Mouse (Mus musculus): ENCODE results near the gene Rassf5. TPM values are rescaled to one million over a fixed set of nuclear protein-coding genes. Genes with fewer than 3 reads are reported as not detected.
"Not testable (repeated sequence)": the region's sequence is repeated elsewhere in the genome, so short reads cannot be mapped to it uniquely, and the experiment has no call there.

Gene Rassf5
- total RNA-seq, 2 experiments from 2014 or later, result 9.9 to 10.3 TPM

DNA sequence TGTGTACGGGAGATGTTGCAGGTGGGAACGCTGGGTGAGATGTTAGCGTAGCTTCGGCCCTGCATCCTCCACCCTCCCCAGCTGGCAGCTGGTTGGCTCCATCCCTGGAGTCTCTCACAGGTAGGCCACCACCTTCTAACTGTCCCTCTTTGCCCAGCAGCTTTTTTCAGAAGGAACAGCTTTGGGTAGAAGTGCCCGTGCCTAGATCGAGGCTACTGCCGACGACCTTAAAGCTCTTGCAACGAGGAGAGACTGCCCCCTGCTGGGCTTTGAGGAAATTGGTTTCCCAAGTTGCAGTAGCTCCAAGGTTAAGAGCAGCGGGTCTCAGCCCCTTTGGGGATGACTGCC lies 15.2 kb upstream of the Rassf5 start:
- DNase-seq, result peak; percentile 77
- intact Hi-C loops (cut with DNase I), result no loop called here

GRCm38 (mm10) chr1:131259632-131260308 lies 14.7 kb upstream of the Rassf5 start:
- intact Hi-C loops (cut with DNase I), result no loop called here
- no peak for DNase-seq

DNA sequence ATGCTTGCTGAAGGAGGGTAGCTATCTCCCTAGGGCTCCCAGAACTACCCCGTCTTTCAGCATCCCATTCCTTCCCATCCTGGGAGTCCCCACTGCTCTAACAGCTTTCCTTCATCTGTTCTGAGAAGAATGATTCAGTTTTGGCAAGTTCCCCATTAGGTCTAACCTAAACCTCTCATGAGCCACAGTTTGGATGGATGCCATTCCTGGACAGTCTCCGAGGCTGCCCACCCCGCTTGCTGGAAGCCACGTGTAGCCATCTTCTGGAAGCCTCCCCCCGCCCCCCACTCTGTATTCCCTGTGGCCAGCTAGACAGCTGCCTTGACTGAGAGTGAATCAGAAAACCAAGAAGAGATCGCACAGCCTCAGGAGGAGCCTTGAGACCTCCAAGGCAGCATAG lies 12.2 kb upstream of the Rassf5 start:
- intact Hi-C loops (cut with DNase I), result no loop called here
- DNase-seq, result peak; percentile 27

DNA sequence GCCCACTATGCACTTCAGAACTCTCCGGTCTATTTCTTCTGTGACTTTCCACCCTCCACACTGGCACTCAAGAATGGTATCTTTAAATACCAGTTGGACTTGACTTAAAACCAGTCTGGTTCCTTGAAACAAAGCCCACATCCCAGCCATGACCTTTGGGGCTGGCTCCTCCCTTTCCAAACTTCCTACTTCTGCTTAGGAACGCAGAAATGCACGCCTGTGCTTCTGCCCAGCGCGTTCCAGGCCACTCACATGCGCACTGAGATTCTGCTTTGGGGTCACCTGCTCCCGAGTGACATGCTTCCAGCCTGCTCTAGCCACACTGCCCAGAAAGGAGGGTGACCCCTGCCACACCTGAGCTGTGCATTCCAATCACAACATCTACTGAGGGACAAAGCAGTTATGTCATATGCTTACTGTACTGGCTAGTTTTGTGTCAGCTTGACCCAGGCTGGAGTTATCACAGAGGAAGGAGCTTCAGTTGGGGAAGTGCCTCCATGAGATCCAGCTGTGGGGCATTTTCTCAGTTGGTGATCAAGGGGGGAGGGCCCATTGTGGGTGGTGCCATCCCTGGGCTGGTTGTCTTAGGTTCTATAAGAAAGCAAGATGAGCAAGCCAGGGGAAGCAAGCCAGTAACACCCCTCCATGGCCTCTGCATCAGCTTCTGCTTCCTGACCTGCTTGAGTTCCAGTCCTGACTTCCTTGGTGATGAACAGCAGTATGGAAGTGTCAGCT lies 7.6 kb upstream of the Rassf5 start:
- intact Hi-C loops (cut with DNase I); DNase-seq: not testable (repeated sequence)

GRCm38 (mm10) chr1:131246433-131247395 lies 1.7 kb upstream of the Rassf5 start:
- DNase-seq, result peak; percentile 49

DNA sequence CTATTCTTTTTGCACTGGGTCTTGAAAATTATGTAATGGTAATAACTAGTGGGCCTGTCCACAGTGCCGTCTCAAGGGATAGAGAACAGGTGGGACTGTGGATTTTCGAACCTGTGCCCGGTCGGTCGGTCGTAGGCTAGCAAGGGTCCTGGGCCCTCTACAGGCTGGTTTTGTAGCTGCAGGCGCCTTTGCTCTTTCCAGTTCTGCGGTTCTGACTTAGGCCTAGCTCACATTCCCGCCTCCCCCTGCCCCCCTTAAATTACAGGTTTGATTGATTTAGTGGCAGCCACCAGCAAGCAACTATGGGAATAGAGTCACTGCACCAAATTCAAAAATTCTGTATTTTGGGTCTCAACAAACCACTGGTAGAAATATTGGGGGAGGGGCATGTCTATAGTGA lies 868 bp upstream of the Rassf5 start:
- peak; percentile 56 for DNase-seq
- intact Hi-C loops (cut with DNase I), result loop anchor here (2.0 to 5.0 kb wide), 2 partner anchors 65 to 359 kb away; partner anchors contain the start of gene Il24

More at GRCm38 (mm10) chr1:131246433-131247395, 1.7 kb upstream of the Rassf5 start:
- intact Hi-C loops (cut with DNase I), result loop anchor here (5.0 kb wide), 1 partner anchor 359 kb away; the partner anchor contains the start of gene Il24

GRCm38 (mm10) chr1:131244536-131245088 lies 446 bp downstream of the Rassf5 start:
- intact Hi-C loops (cut with DNase I), result loop anchor here (2.0 to 5.0 kb wide), 2 partner anchors 64 to 357 kb away; partner anchors contain the start of gene Il24
- peak; percentile 24 for DNase-seq

DNA sequence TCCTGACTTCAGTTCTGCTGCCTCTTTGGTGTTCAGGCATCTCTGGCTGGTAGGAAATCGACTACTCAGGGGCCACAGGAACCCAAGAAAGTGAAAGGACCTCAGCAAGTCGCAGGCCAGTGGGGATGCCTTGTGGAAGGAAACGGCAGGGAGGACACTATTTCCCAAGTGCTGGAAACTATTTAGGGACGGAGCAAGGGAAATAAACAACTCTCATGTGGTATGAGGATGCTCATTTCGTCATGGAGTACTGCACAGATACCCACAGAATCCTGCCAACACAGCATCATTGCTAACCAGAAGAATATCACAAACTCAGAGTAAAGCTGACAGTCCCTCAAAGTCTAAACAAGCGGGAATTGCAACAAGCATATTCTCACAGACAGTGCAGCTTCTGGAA lies 2.1 kb downstream of the Rassf5 start:
- no peak for DNase-seq
- intact Hi-C loops (cut with DNase I), result no loop called here

- intact Hi-C loops (cut with DNase I), result no loop called here
- peak; percentile 26 for DNase-seq
Measured at GRCm38 (mm10) chr1:131239576-131240193, 5.4 kb downstream of the Rassf5 start.

- peak; percentile 54 for DNase-seq
Measured at GRCm38 (mm10) chr1:131238931-131239381, 6.1 kb downstream of the Rassf5 start.

GRCm38 (mm10) chr1:131236077-131236476 lies 9.0 kb downstream of the Rassf5 start:
- intact Hi-C loops (cut with DNase I), result no loop called here
- DNase-seq, result no peak

More at GRCm38 (mm10) chr1:131238931-131239381, 6.1 kb downstream of the Rassf5 start:
- intact Hi-C loops (cut with DNase I), result no loop called here

DNA sequence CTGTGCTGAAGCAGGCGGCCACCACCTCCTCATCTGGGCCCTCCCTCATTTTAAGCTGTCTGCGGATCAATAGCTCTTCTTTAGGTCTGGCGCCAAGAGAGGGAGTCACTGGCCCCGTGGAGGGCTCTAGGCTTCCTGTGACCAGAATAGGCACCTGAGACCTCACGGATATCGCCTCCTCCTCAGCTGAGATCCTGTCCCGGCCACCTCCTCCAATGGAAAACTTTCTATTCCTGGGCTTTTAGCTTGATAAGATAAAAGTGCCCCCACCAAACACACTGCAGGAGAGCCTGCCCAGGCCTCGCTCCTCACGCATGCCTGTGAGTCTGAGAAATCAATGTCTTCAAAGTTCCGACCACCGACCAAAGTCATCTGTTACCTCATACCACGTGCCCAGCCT lies 11.5 kb downstream of the Rassf5 start:
- no peak for DNase-seq
- intact Hi-C loops (cut with DNase I), result no loop called here

GRCm38 (mm10) chr1:131228659-131229058 lies 16.4 kb downstream of the Rassf5 start:
- intact Hi-C loops (cut with DNase I), result no loop called here
- no peak for DNase-seq

DNA sequence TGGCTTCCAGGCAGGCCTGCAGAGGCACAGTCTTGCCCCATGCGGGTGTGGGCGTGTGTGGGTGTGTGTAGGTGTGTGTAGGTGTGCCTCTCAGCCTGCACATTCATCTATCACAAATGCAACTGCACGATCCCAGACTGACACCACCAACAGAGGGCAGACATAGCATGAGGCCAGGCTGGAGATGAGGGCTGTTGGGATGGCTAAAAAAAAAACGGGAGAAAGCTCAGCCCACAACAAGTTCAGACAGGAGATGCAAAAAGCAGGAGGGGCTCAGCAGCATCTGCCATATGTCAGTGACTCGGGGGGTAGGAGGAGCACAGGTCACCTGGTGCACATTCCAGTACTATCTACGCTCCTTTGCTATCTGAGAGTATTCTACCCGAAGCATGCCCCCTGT lies 16.8 kb downstream of the Rassf5 start:
- intact Hi-C loops (cut with DNase I), result no loop called here
- no peak for DNase-seq

DNA sequence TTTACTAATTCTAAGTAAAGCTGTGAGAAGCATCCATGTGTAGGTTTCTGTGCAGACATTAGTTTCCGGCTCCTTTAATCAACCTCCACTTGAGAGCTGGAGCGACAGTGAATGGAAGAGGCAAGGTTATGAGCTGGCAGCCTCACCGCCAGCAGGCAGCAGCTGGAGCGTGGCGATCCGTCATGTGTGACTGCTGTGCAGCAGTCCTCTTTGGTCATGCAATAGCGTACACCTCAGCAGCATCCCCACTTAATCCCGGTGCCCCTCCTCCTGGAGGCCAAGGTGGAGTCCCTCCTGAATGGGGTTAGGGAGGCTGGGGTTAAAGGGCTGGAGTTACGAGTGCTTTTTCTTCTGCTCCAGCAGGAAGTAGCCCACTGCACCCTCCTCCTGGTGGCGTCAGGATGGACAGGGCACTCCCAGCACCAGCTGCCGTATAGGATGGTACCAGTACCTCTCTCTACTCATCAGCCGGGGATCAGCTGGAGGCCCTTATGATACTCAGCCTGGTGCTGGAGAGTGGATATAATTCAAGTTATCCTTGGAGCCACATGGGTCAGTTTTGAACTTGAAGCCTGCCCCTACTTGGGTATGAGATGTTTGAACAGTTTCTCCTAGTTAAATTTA lies 20.1 kb downstream of the Rassf5 start:
- intact Hi-C loops (cut with DNase I), result no loop called here
- no peak for DNase-seq

GRCm38 (mm10) chr1:131223345-131223744 lies 21.7 kb downstream of the Rassf5 start:
- intact Hi-C loops (cut with DNase I), result no loop called here
- DNase-seq, result no peak

GRCm38 (mm10) chr1:131221822-131222590 lies 23.1 kb downstream of the Rassf5 start:
- no peak for DNase-seq
- intact Hi-C loops (cut with DNase I), result no loop called here

DNA sequence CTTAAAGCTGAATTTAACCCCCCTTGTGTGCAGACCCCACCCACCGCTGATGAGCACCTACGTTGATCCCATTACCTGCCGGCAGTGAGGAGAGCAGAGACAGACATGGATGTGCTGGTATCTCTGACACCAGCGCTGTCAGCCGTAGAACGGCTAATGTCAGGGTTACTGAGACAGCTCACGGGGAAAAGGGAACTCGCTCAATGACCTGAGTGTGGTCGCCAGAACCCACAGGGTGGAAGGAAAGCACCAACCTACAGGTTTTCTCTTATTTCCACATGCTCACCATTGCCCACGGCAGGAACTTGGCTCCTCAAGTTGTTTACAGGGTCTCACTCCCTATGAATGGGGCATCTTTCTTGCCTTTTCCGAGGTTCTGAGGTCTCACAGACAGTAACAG lies 26.1 kb downstream of the Rassf5 start:
- intact Hi-C loops (cut with DNase I), result no loop called here
- no peak for DNase-seq

DNA sequence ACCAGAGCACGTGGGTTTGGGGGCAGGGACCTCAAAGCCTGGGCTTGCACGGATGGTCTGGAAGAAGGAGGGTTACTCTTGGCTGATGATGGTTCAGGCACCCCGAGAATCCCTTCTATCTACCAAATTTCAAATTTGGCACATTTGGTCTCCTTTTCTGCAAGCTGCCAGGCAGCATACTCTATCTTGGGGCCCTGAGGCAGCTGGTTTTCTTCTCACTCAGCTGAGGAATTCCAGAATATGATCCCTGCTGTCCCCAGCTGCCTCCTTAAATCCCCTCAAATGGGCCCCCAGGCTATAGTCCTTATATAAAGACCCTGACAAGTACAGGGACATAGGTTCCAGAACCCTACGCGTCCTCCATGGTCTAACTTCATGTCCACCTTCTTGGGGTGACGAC lies 31.7 kb downstream of the Rassf5 start:
- DNase-seq, result no peak
- intact Hi-C loops (cut with DNase I), result no loop called here

Measured in left cerebral cortex, postnatal 4 days (tissue).